Mouse (Mus musculus): Measurements from ENCODE around the gene Olfr1150-ps1. TPM values are rescaled to one million over a fixed set of nuclear protein-coding genes. Genes with fewer than 3 reads are reported as not detected.

Olfr1150-ps1 gene
- not detected in 2 replicates for polyA plus RNA-seq (2014; fragmentation: Nextera tagmentation; extraction: Ambion mirVana)

GRCm38 (mm10) chr2:87843693-87844092 lies at the start of gene Olfr1150-ps1:
TSS of gene Olfr1150-ps1 (plus strand) at chr2:87843993.
- ATAC-seq (replicated peaks; ENCODE audit: low FRiP score, low TSS enrichment, low read depth) (no peak), DNase-seq (ENCODE audit: low spot score) (no peak)
- Histone ChIP-seq H3K9ac (ENCODE audit: low read length) (no peak within 1 kb of the TSS), H3K9me3 (ENCODE audit: control insufficient read depth, low read length) (no peaks in the 10 kb centered on the region), H3K4me1 (replicated peaks; ENCODE audit: control insufficient read depth, insufficient read depth, low read length) (no peaks in the 10 kb centered on the region), H3K36me3 (ENCODE audit: control insufficient read depth, insufficient read depth, low read length) (no peaks in the 10 kb centered on the region), H3K4me2 (ENCODE audit: low read length) (no peak within 1 kb of the TSS), H3K27ac (ENCODE audit: low read depth) (no peak within 1 kb of the TSS), H3K4me3 (ENCODE audit: low read depth, low read length) (no peak within 1 kb of the TSS), H3K27me3 (replicated peaks; ENCODE audit: control insufficient read depth, insufficient read depth, low read length) (no peaks in the 10 kb centered on the region)
- 93% methylated on average over 1 of the region's 1 CpGs for WGBS

GRCm38 (mm10) chr2:87800292-87800691 lies 43.5 kb upstream of the Olfr1150-ps1 start, which contains the start of gene Olfr1143:
TSS of gene Olfr1143 (plus strand) at chr2:87800592.
- H3K27me3 ChIP-seq (replicated peaks; ENCODE audit: control insufficient read depth, insufficient read depth, low read length) = no peaks in the 10 kb centered on the region
- H3K4me1 ChIP-seq (replicated peaks; ENCODE audit: control insufficient read depth, insufficient read depth, low read length) = no peaks in the 10 kb centered on the region
- H3K4me2 ChIP-seq (ENCODE audit: low read length) = no peak within 1 kb of the TSS
- no peaks in the 10 kb centered on the region for H3K36me3 ChIP-seq (ENCODE audit: control insufficient read depth, insufficient read depth, low read length)
- H3K9me3 ChIP-seq (ENCODE audit: control insufficient read depth, low read length) = no peaks in the 10 kb centered on the region
- H3K9ac ChIP-seq (ENCODE audit: low read length) = no peak within 1 kb of the TSS
- no peak within 1 kb of the TSS for H3K27ac ChIP-seq (ENCODE audit: low read depth)
- H3K4me3 ChIP-seq (ENCODE audit: low read depth, low read length) = no peak within 1 kb of the TSS
- ATAC-seq (replicated peaks; ENCODE audit: low FRiP score, low TSS enrichment, low read depth) (no peak), DNase-seq (ENCODE audit: low spot score) (no peak)

DNA sequence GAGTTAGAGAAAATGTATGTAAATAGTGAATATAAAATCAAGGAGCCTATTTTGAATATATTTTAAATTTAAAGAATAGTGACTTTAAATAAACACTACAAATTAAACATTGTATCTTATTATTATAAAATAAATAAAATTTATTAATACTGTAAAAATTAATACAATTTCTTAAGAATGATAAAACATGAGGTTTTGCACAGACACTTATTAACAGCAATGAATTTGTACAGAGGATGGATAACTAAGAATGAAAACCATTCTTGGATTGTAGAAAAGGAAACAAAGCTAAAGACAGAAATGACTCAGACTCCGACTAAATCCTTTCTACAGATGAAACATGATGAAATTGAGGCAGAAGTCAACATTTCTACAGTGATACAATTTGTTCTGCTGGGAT lies 34.3 kb upstream of the Olfr1150-ps1 start, which contains the start of gene Olfr1145:
Gene Olfr1145, plus strand, starts transcription at position 301 of the 400 bp plus-strand sequence.
- 78% methylated on average over 1 of the region's 1 CpGs for WGBS
- DNase-seq (ENCODE audit: low spot score) = no peak
- Histone ChIP-seq H3K27me3 (replicated peaks; ENCODE audit: control insufficient read depth, insufficient read depth, low read length) (no peaks in the 10 kb centered on the region), H3K36me3 (ENCODE audit: control insufficient read depth, insufficient read depth, low read length) (no peaks in the 10 kb centered on the region), H3K9me3 (ENCODE audit: control insufficient read depth, low read length) (no peaks in the 10 kb centered on the region), H3K4me2 (ENCODE audit: low read length) (no peak within 1 kb of the TSS), H3K4me1 (replicated peaks; ENCODE audit: control insufficient read depth, insufficient read depth, low read length) (no peaks in the 10 kb centered on the region), H3K4me3 (ENCODE audit: low read depth, low read length) (no peak within 1 kb of the TSS), H3K9ac (ENCODE audit: low read length) (no peak within 1 kb of the TSS), H3K27ac (ENCODE audit: low read depth) (no peak within 1 kb of the TSS)
- ATAC-seq (replicated peaks; ENCODE audit: low FRiP score, low TSS enrichment, low read depth) = no peak

GRCm38 (mm10) chr2:87830233-87830632 lies 13.6 kb upstream of the Olfr1150-ps1 start, which contains the start of gene Olfr1148:
TSS of gene Olfr1148 (plus strand) at chr2:87830533.
- Histone ChIP-seq H3K4me2 (ENCODE audit: low read length) (no peak within 1 kb of the TSS), H3K27me3 (replicated peaks; ENCODE audit: control insufficient read depth, insufficient read depth, low read length) (no peaks in the 10 kb centered on the region), H3K9me3 (ENCODE audit: control insufficient read depth, low read length) (no peaks in the 10 kb centered on the region), H3K9ac (ENCODE audit: low read length) (no peak within 1 kb of the TSS), H3K36me3 (ENCODE audit: control insufficient read depth, insufficient read depth, low read length) (no peaks in the 10 kb centered on the region), H3K4me1 (replicated peaks; ENCODE audit: control insufficient read depth, insufficient read depth, low read length) (no peaks in the 10 kb centered on the region), H3K4me3 (ENCODE audit: low read depth, low read length) (no peak within 1 kb of the TSS), H3K27ac (ENCODE audit: low read depth) (no peak within 1 kb of the TSS)
- no peak for DNase-seq (ENCODE audit: low spot score)
- WGBS = 89% methylated on average over 1 of the region's 1 CpGs
- no peak for ATAC-seq (replicated peaks; ENCODE audit: low FRiP score, low TSS enrichment, low read depth)

GRCm38 (mm10) chr2:87855562-87855961 lies 11.8 kb downstream of the Olfr1150-ps1 start, which contains the start of gene Olfr1151:
TSS of gene Olfr1151 (plus strand) at chr2:87855862.
- Histone ChIP-seq H3K36me3 (ENCODE audit: control insufficient read depth, insufficient read depth, low read length) (no peaks in the 10 kb centered on the region), H3K9me3 (ENCODE audit: control insufficient read depth, low read length) (no peaks in the 10 kb centered on the region), H3K4me2 (ENCODE audit: low read length) (no peak within 1 kb of the TSS), H3K27ac (ENCODE audit: low read depth) (no peak within 1 kb of the TSS), H3K4me3 (ENCODE audit: low read depth, low read length) (no peak within 1 kb of the TSS), H3K4me1 (replicated peaks; ENCODE audit: control insufficient read depth, insufficient read depth, low read length) (no peaks in the 10 kb centered on the region), H3K27me3 (replicated peaks; ENCODE audit: control insufficient read depth, insufficient read depth, low read length) (no peaks in the 10 kb centered on the region), H3K9ac (ENCODE audit: low read length) (no peak within 1 kb of the TSS)
- DNase-seq (ENCODE audit: low spot score) = no peak
- ATAC-seq (replicated peaks; ENCODE audit: low FRiP score, low TSS enrichment, low read depth) = no peak
- 95% methylated on average over 1 of the region's 1 CpGs for WGBS

DNA sequence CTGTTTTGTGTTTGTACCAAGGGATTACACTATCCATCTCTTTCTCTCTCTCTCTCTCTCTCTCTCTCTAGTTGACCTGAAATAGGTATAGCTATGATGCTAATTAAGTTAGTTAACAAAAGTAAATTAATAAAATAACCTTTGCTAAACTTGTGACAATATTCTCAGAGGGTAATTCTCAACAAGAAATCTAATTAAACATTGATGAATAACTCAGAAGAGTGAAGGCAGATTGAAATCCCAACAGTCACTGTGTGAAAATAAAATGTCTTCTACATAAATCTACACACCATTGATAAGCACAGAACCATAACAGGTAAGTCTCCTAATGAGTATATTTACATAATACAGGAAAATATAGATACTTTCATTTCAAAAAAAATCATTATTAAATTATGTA lies 22.4 kb downstream of the Olfr1150-ps1 start, which contains the start of gene Olfr1152:
Gene Olfr1152, plus strand, starts transcription at position 301 of the 400 bp plus-strand sequence.
- no peak within 1 kb of the TSS for H3K4me3 ChIP-seq (ENCODE audit: low read depth, low read length)
- H3K36me3 ChIP-seq (ENCODE audit: control insufficient read depth, insufficient read depth, low read length) = no peaks in the 10 kb centered on the region
- no peak for DNase-seq (ENCODE audit: low spot score)
- H3K4me2 ChIP-seq (ENCODE audit: low read length) = no peak within 1 kb of the TSS
- H3K27me3 ChIP-seq (replicated peaks; ENCODE audit: control insufficient read depth, insufficient read depth, low read length) = no peaks in the 10 kb centered on the region
- ATAC-seq (replicated peaks; ENCODE audit: low FRiP score, low TSS enrichment, low read depth) = no peak
- H3K27ac ChIP-seq (ENCODE audit: low read depth) = no peak within 1 kb of the TSS
- no peaks in the 10 kb centered on the region for H3K9me3 ChIP-seq (ENCODE audit: control insufficient read depth, low read length)
- no peak within 1 kb of the TSS for H3K9ac ChIP-seq (ENCODE audit: low read length)
- H3K4me1 ChIP-seq (replicated peaks; ENCODE audit: control insufficient read depth, insufficient read depth, low read length) = no peaks in the 10 kb centered on the region

DNA sequence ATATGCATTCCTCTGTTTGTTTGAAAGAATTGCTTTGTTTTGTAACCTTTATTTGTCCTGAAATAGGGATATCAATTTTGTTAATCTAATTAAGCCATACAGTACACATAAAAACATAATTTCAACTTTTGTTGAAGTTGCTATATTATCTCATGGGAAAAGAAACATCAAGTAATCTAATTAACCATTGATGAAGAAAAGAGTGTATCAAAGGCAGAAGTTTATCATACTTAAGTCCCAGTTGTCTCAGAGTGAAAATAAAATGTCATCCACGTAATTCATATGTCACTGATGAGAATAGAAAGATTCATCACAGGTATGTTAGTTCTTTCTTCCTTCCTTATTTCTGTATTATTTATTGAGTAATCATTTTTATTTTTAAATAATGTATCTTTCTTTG lies 50.9 kb downstream of the Olfr1150-ps1 start, which contains the start of gene Olfr1153:
Gene Olfr1153, plus strand, starts transcription at position 301 of the 400 bp plus-strand sequence.
- Histone ChIP-seq H3K27ac (ENCODE audit: low read depth) (no peak within 1 kb of the TSS), H3K9me3 (ENCODE audit: control insufficient read depth, low read length) (no peaks in the 10 kb centered on the region), H3K4me1 (replicated peaks; ENCODE audit: control insufficient read depth, insufficient read depth, low read length) (no peaks in the 10 kb centered on the region), H3K36me3 (ENCODE audit: control insufficient read depth, insufficient read depth, low read length) (no peaks in the 10 kb centered on the region), H3K9ac (ENCODE audit: low read length) (no peak within 1 kb of the TSS), H3K4me3 (ENCODE audit: low read depth, low read length) (no peak within 1 kb of the TSS), H3K4me2 (ENCODE audit: low read length) (no peak within 1 kb of the TSS), H3K27me3 (replicated peaks; ENCODE audit: control insufficient read depth, insufficient read depth, low read length) (no peaks in the 10 kb centered on the region)
- no peak for ATAC-seq (replicated peaks; ENCODE audit: low FRiP score, low TSS enrichment, low read depth)
- DNase-seq (ENCODE audit: low spot score) = no peak
- 76% methylated on average over 1 of the region's 1 CpGs for WGBS

Other genes with a start within 250 kb of the Olfr1150-ps1 start
- gene Olfr1130, start 237.8 kb upstream of the Olfr1150-ps1 start, polyA plus RNA-seq (2014; fragmentation: Nextera tagmentation; extraction: Ambion mirVana) = not detected in 2 replicates
- gene Olfr1131, start 216.9 kb upstream of the Olfr1150-ps1 start, polyA plus RNA-seq (2014; fragmentation: Nextera tagmentation; extraction: Ambion mirVana) = not detected in 2 replicates
- not detected in 2 replicates for gene Olfr1132, start 206.5 kb upstream of the Olfr1150-ps1 start, polyA plus RNA-seq (2014; fragmentation: Nextera tagmentation; extraction: Ambion mirVana)
- not detected in 2 replicates for gene Olfr1133, start 196.6 kb upstream of the Olfr1150-ps1 start, polyA plus RNA-seq (2014; fragmentation: Nextera tagmentation; extraction: Ambion mirVana)
- not detected in 2 replicates for gene Olfr1134, start 185.5 kb upstream of the Olfr1150-ps1 start, polyA plus RNA-seq (2014; fragmentation: Nextera tagmentation; extraction: Ambion mirVana)
- not detected in 2 replicates for gene Olfr1135, start 170.3 kb upstream of the Olfr1150-ps1 start, polyA plus RNA-seq (2014; fragmentation: Nextera tagmentation; extraction: Ambion mirVana)
- not detected in 2 replicates for gene Olfr1136, start 150.0 kb upstream of the Olfr1150-ps1 start, polyA plus RNA-seq (2014; fragmentation: Nextera tagmentation; extraction: Ambion mirVana)
- gene Olfr1137, start 130.8 kb upstream of the Olfr1150-ps1 start, polyA plus RNA-seq (2014; fragmentation: Nextera tagmentation; extraction: Ambion mirVana) = not detected in 2 replicates
- not detected in 2 replicates for gene Olfr1138, start 104.0 kb upstream of the Olfr1150-ps1 start, polyA plus RNA-seq (2014; fragmentation: Nextera tagmentation; extraction: Ambion mirVana)
- gene Olfr1140, start 100.2 kb upstream of the Olfr1150-ps1 start, polyA plus RNA-seq (2014; fragmentation: Nextera tagmentation; extraction: Ambion mirVana) = not detected in 2 replicates
- gene Olfr1141, start 90.0 kb upstream of the Olfr1150-ps1 start, polyA plus RNA-seq (2014; fragmentation: Nextera tagmentation; extraction: Ambion mirVana) = not detected in 2 replicates
- not detected in 2 replicates for gene Olfr152, start 64.5 kb upstream of the Olfr1150-ps1 start, polyA plus RNA-seq (2014; fragmentation: Nextera tagmentation; extraction: Ambion mirVana)
- gene Olfr1143, start 43.4 kb upstream of the Olfr1150-ps1 start, polyA plus RNA-seq (2014; fragmentation: Nextera tagmentation; extraction: Ambion mirVana) = not detected in 2 replicates
- not detected in 2 replicates for gene Olfr1145, start 34.2 kb upstream of the Olfr1150-ps1 start, polyA plus RNA-seq (2014; fragmentation: Nextera tagmentation; extraction: Ambion mirVana)
- gene Olfr1148, start 13.5 kb upstream of the Olfr1150-ps1 start, polyA plus RNA-seq (2014; fragmentation: Nextera tagmentation; extraction: Ambion mirVana) = not detected in 2 replicates
- gene Olfr1151, start 11.9 kb downstream of the Olfr1150-ps1 start, polyA plus RNA-seq (2014; fragmentation: Nextera tagmentation; extraction: Ambion mirVana) = not detected in 2 replicates
- gene Olfr1152, start 22.5 kb downstream of the Olfr1150-ps1 start, polyA plus RNA-seq (2014; fragmentation: Nextera tagmentation; extraction: Ambion mirVana) = not detected in 2 replicates
- gene Olfr1153, start 51.0 kb downstream of the Olfr1150-ps1 start, polyA plus RNA-seq (2014; fragmentation: Nextera tagmentation; extraction: Ambion mirVana) = not detected in 2 replicates
- not detected in 2 replicates for gene Olfr1154, start 61.2 kb downstream of the Olfr1150-ps1 start, polyA plus RNA-seq (2014; fragmentation: Nextera tagmentation; extraction: Ambion mirVana)
- not detected in 2 replicates for gene Olfr1155, start 101.1 kb downstream of the Olfr1150-ps1 start, polyA plus RNA-seq (2014; fragmentation: Nextera tagmentation; extraction: Ambion mirVana)
- not detected in 2 replicates for gene Olfr1156, start 109.1 kb downstream of the Olfr1150-ps1 start, polyA plus RNA-seq (2014; fragmentation: Nextera tagmentation; extraction: Ambion mirVana)
- not detected in 2 replicates for gene Olfr1157, start 124.3 kb downstream of the Olfr1150-ps1 start, polyA plus RNA-seq (2014; fragmentation: Nextera tagmentation; extraction: Ambion mirVana)
- not detected in 2 replicates for gene Olfr74, start 130.7 kb downstream of the Olfr1150-ps1 start, polyA plus RNA-seq (2014; fragmentation: Nextera tagmentation; extraction: Ambion mirVana)
- gene Olfr1158, start 146.1 kb downstream of the Olfr1150-ps1 start, polyA plus RNA-seq (2014; fragmentation: Nextera tagmentation; extraction: Ambion mirVana) = not detected in 2 replicates
- not detected in 2 replicates for gene Olfr1160, start 164.3 kb downstream of the Olfr1150-ps1 start, polyA plus RNA-seq (2014; fragmentation: Nextera tagmentation; extraction: Ambion mirVana)
- gene Olfr1161, start 178.8 kb downstream of the Olfr1150-ps1 start, polyA plus RNA-seq (2014; fragmentation: Nextera tagmentation; extraction: Ambion mirVana) = not detected in 2 replicates
- not detected in 2 replicates for gene Olfr73, start 193.7 kb downstream of the Olfr1150-ps1 start, polyA plus RNA-seq (2014; fragmentation: Nextera tagmentation; extraction: Ambion mirVana)
- not detected in 2 replicates for gene Olfr1162, start 207.1 kb downstream of the Olfr1150-ps1 start, polyA plus RNA-seq (2014; fragmentation: Nextera tagmentation; extraction: Ambion mirVana)
- not detected in 2 replicates for gene Olfr1163, start 227.8 kb downstream of the Olfr1150-ps1 start, polyA plus RNA-seq (2014; fragmentation: Nextera tagmentation; extraction: Ambion mirVana)
- gene Olfr1164, start 250.0 kb downstream of the Olfr1150-ps1 start, polyA plus RNA-seq (2014; fragmentation: Nextera tagmentation; extraction: Ambion mirVana) = not detected in 2 replicates